ENCODE assay signal across 12 mouse cellular contexts in the genomic region with DNA sequence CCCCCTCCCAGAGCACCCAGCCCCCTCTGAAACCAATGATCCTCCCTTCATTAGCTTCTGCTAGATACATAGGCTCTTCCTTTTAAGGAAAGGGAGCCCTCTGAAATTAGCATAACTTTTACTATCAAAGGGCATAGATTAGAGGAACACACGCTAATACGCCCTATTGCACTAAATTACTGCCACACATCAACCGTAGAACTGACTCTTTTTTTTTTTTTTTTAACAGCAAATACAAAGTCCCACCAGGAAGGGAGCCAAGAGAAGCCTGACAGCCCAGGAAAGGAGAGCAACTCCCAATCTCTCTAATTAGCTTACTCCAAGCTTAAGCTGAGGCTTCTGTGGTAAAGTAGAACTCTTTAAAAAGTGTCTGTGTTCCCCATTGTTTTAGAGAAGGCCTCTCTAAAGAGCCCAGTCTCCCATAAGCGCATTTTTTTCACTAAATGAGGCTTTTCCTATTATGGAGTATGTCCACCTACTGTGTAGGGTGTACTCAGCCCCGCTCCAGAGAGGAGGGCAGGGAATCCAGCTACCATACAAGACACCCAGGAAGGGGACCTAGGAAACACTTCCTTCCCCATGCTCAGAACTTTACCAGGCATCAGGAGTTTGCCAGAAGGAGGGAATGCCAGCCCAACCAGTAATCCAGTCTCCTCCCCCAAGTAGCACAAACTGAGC. TPM values are rescaled to one million over a fixed set of nuclear protein-coding genes. Genes with fewer than 3 reads are reported as not detected.
DNase-seq lines count a peak whose midpoint lies in the region; ATAC-seq and TF ChIP-seq lines count a peak whose summit lies in the region.
"Had no signal": no experiment of that assay in that cellular context is flagged by ENCODE, and none has a peak within 500 bp of the region (broad histone marks: within the 10 kb centered on the region; RNA-seq: fewer than 3 reads in every experiment).

No protein-coding gene starts in this region.

- no peaks in the 10 kb centered on the region for H3K9me3 ChIP-seq in kidney, embryonic 15.5 days (replicated peaks)
- no peaks in the 10 kb centered on the region for H3K9me3 ChIP-seq in neural tube, embryonic 15.5 days (replicated peaks)
- H3K9me3 ChIP-seq in forebrain, embryonic 14.5 days (replicated peaks; ENCODE audit: control insufficient read depth, low read length), result no peaks in the 10 kb centered on the region
- no peaks in the 10 kb centered on the region for H3K9me3 ChIP-seq in stomach, postnatal 0 days (ENCODE audit: control insufficient read depth, low read length)
- H3K9me3 ChIP-seq: embryonic facial prominence, embryonic 12.5 days had no signal

- H3K4me3 ChIP-seq in kidney, embryonic 15.5 days (replicated peaks), result no peak overlapping the region
- no peak overlapping the region for H3K4me3 ChIP-seq in neural tube, embryonic 15.5 days (replicated peaks)
- H3K4me3 ChIP-seq in forebrain, embryonic 14.5 days (ENCODE audit: low read depth, low read length), result no peak overlapping the region
- no peak overlapping the region for H3K4me3 ChIP-seq in stomach, postnatal 0 days (ENCODE audit: low read depth, low read length)
- H3K4me3 ChIP-seq: embryonic facial prominence, embryonic 12.5 days had no signal

- no peak overlapping the region for H3K9ac ChIP-seq in kidney, embryonic 15.5 days
- H3K9ac ChIP-seq in neural tube, embryonic 15.5 days (replicated peaks), result no peak overlapping the region
- H3K9ac ChIP-seq in forebrain, embryonic 14.5 days (ENCODE audit: low read length), result no peak overlapping the region
- no peak overlapping the region for H3K9ac ChIP-seq in stomach, postnatal 0 days (ENCODE audit: low read length)
- H3K9ac ChIP-seq: embryonic facial prominence, embryonic 12.5 days had no signal

- peak overlapping the region; percentile 72 for H3K27ac ChIP-seq in kidney, embryonic 15.5 days
- H3K27ac ChIP-seq in neural tube, embryonic 15.5 days (replicated peaks), result 0 out of 2 replicates have a peak overlapping the region, but pooled peaks have one; percentile 23
- H3K27ac ChIP-seq in forebrain, embryonic 14.5 days (ENCODE audit: low read depth, low read length), result peak overlapping the region; percentile 2; the same call in 1 of the 2 replicates
- peak overlapping the region; percentile 53; the same call in 1 of the 2 replicates for H3K27ac ChIP-seq in stomach, postnatal 0 days (replicated peaks)
- H3K27ac ChIP-seq: embryonic facial prominence, embryonic 12.5 days; macrophage had no signal

- no peak overlapping the region for H3K4me2 ChIP-seq in kidney, embryonic 15.5 days
- no peak overlapping the region for H3K4me2 ChIP-seq in neural tube, embryonic 15.5 days
- H3K4me2 ChIP-seq in forebrain, embryonic 14.5 days (ENCODE audit: low read length), result no peak overlapping the region
- no peak overlapping the region for H3K4me2 ChIP-seq in stomach, postnatal 0 days (replicated peaks; ENCODE audit: low read depth)
- H3K4me2 ChIP-seq: embryonic facial prominence, embryonic 12.5 days had no signal

- no peak for TF ChIP-seq CTCF in stomach, postnatal 0 days (IDR thresholded peaks at IDR 0.05; ENCODE audit: low read depth)

- H3K27me3 ChIP-seq in kidney, embryonic 15.5 days, result no peaks in the 10 kb centered on the region
- H3K27me3 ChIP-seq in neural tube, embryonic 15.5 days (replicated peaks), result no peaks in the 10 kb centered on the region
- no peaks in the 10 kb centered on the region for H3K27me3 ChIP-seq in forebrain, embryonic 14.5 days (replicated peaks; ENCODE audit: control insufficient read depth, insufficient read depth, low read length)
- no peaks in the 10 kb centered on the region for H3K27me3 ChIP-seq in stomach, postnatal 0 days (ENCODE audit: control insufficient read depth, insufficient read depth, low read length)
- H3K27me3 ChIP-seq: embryonic facial prominence, embryonic 12.5 days had no signal

- no peak for TF ChIP-seq EP300 in stomach, postnatal 0 days (optimal IDR thresholded peaks at IDR 0.05)

- no peak for DNase-seq in kidney, adult 8-10 months
- DNase-seq in neural tube, embryonic 10.5 days (ENCODE audit: extremely low spot score, low spot score), result no peak
- DNase-seq in forebrain, embryonic 14.5 days (ENCODE audit: low spot score), result peak; percentile 80
- DNase-seq in stomach, postnatal 0 days (ENCODE audit: low spot score), result peak; percentile 19
- DNase-seq in adrenal gland, postnatal 36 days, result no peak
- DNase-seq: adrenal gland, adult 2 months; cerebellum, postnatal 14 days; heart, postnatal 10 days had no signal

- no peak for ATAC-seq in kidney, embryonic 15.5 days (replicated peaks; ENCODE audit: low FRiP score)
- no peak for ATAC-seq in neural tube, embryonic 15.5 days (ENCODE audit: low FRiP score)
- peak; percentile 77 for ATAC-seq in forebrain, embryonic 14.5 days
- ATAC-seq in stomach, postnatal 0 days (ENCODE audit: low FRiP score, low TSS enrichment), result no peak

- 53% methylated on average over 5 of the region's 5 CpGs for WGBS in kidney, embryonic 15.5 days
- 37% methylated on average over 5 of the region's 5 CpGs for WGBS in neural tube, embryonic 15.5 days
- 4% methylated on average over 5 of the region's 5 CpGs for WGBS in forebrain, embryonic 14.5 days
- WGBS in stomach, postnatal 0 days, result 44% methylated on average over 5 of the region's 5 CpGs

- H3K36me3 ChIP-seq in kidney, embryonic 15.5 days, result no peaks in the 10 kb centered on the region
- H3K36me3 ChIP-seq in neural tube, embryonic 15.5 days, result no peaks in the 10 kb centered on the region
- no peaks in the 10 kb centered on the region for H3K36me3 ChIP-seq in forebrain, embryonic 14.5 days (ENCODE audit: control insufficient read depth, insufficient read depth, low read length)
- no peaks in the 10 kb centered on the region for H3K36me3 ChIP-seq in stomach, postnatal 0 days (ENCODE audit: control insufficient read depth, insufficient read depth, low read length)
- H3K36me3 ChIP-seq: embryonic facial prominence, embryonic 12.5 days had no signal

- H3K4me1 ChIP-seq in kidney, embryonic 15.5 days, result peaks cover 44% of the 10 kb centered on the region
- no peaks in the 10 kb centered on the region for H3K4me1 ChIP-seq in neural tube, embryonic 15.5 days
- no peaks in the 10 kb centered on the region for H3K4me1 ChIP-seq in forebrain, embryonic 14.5 days (ENCODE audit: control insufficient read depth, insufficient read depth, low read length)
- H3K4me1 ChIP-seq in stomach, postnatal 0 days (replicated peaks; ENCODE audit: control insufficient read depth, insufficient read depth), result peaks cover 9% of the 10 kb centered on the region

RNA-seq across cellular contexts. Expression of a gene that starts 38.0 kb away (rescaled TPM):
- 51.6 and 52.5 TPM in 2 replicates for polyA plus RNA-seq in kidney, embryonic 15.5 days (2015; fragmentation: Nextera tagmentation; extraction: Ambion mirVana)
- polyA plus RNA-seq in neural tube, embryonic 15.5 days (2015; fragmentation: Nextera tagmentation; extraction: Ambion mirVana), result 37.6 and 39.9 TPM in 2 replicates
- 14.5 and 24.8 TPM in 2 replicates for polyA plus RNA-seq in forebrain, embryonic 14.5 days (2014; fragmentation: Nextera tagmentation; extraction: Ambion mirVana)
- 17.8 and 18.9 TPM in 2 replicates for polyA plus RNA-seq in stomach, postnatal 0 days (2015; fragmentation: Nextera tagmentation; extraction: Ambion mirVana)
- total RNA-seq in adrenal gland, postnatal 36 days (2021), result 10 to 100 TPM; 52.0 to 60.9 TPM

Comparison
In these comparisons a context has a peak if more than half of its experiments do, and no peak if none do; other contexts are left out.
1. H3K27ac ChIP-seq: peak in every context shown above with its lines; median percentile 72 in kidney, embryonic 15.5 days; 53 in stomach, postnatal 0 days; 23 in neural tube, embryonic 15.5 days; 2 in forebrain, embryonic 14.5 days.
2. DNase-seq: peak in forebrain, embryonic 14.5 days (single experiment) and stomach, postnatal 0 days (single experiment); none in kidney, adult 8-10 months (0 of 2), neural tube, embryonic 10.5 days (single experiment) and adrenal gland, postnatal 36 days (0 of 2).